Mouse (Mus musculus) embryonic facial prominence, embryonic 13.5 days (tissue): ENCODE data around the gene Zp1. TPM values are rescaled to one million over a fixed set of nuclear protein-coding genes. Genes with fewer than 3 reads are reported as not detected.

Source experiments
- ATAC-seq: fragments of 200-750 bp; cut with Nextera tagmentation; 2 replicates; pipeline ENCODE4 v1.8.0; 2017; ENCODE audit warnings: low read depth; ENCODE audit not compliant: insufficient number of reproducible peaks, insufficient read depth, low FRiP score, low TSS enrichment
- H3K27ac ChIP-seq: fragments of 300-500 bp; sonication (generic); 2 replicates; pipeline ENCODE4 v1.5.1; 2015; ENCODE audit warnings: moderate library complexity, mild to moderate bottlenecking, inconsistent platforms
- H3K27me3 ChIP-seq: fragments of 300-500 bp; sonication (generic); 2 replicates; pipeline ENCODE4 v1.6.1; 2015; ENCODE audit warnings: mild to moderate bottlenecking, inconsistent platforms
- H3K36me3 ChIP-seq: fragments of 300-500 bp; sonication (generic); 2 replicates; pipeline ENCODE4 v1.6.1; 2015; ENCODE audit warnings: mild to moderate bottlenecking, inconsistent platforms
- H3K4me1 ChIP-seq: fragments of 300-500 bp; sonication (generic); 2 replicates; pipeline ENCODE4 v1.6.1; 2015; ENCODE audit warnings: inconsistent platforms
- H3K4me2 ChIP-seq: fragments of 300-500 bp; sonication (generic); 2 replicates; pipeline ENCODE4 v1.6.1; 2015; ENCODE audit warnings: moderate library complexity, mild to moderate bottlenecking, inconsistent platforms
- H3K4me3 ChIP-seq: fragments of 300-500 bp; sonication (generic); 2 replicates; pipeline ENCODE4 v1.5.1; 2015; ENCODE audit warnings: mild to moderate bottlenecking, inconsistent platforms
- H3K9ac ChIP-seq: fragments of 300-500 bp; sonication (generic); 2 replicates; pipeline ENCODE4 v1.6.1; 2015; ENCODE audit warnings: mild to moderate bottlenecking, inconsistent platforms
- H3K9me3 ChIP-seq: fragments of 300-500 bp; sonication (generic); 2 replicates; pipeline ENCODE4 v1.6.1; 2016; ENCODE audit warnings: inconsistent platforms
- WGBS: fragments of 180-500 bp; shearing (Covaris S2); methylation state at CpG from one replicate; pipeline ENCODE4 v1.1.7; 2015; ENCODE audit warnings: mixed read lengths; 5-methylcytosine and 5-hydroxymethylcytosine counted together
- polyA plus RNA-seq: library from polyadenylated mRNA; unstranded; fragments of >200 nt; fragmentation: Nextera tagmentation; extraction: Ambion mirVana; gene quantifications from 2 replicates; pipeline ENCODE4 v1.2.1, GENCODE M21; 2015

Gene Zp1
- polyA plus RNA-seq, 1 experiment from 2014 or later = not detected

- Histone ChIP-seq H3K4me2 (no peak overlapping the region), H3K4me3 (no peak overlapping the region), H3K27me3 (no peaks in the 10 kb centered on the region), H3K9me3 (no peaks in the 10 kb centered on the region), H3K27ac (no peak overlapping the region), H3K4me1 (peaks cover 15% of the 10 kb centered on the region), H3K36me3 (peaks cover 52% of the 10 kb centered on the region), H3K9ac (peak overlapping the region; percentile 93)
- ATAC-seq = no peak
- WGBS = 90% methylated on average over 8 of the region's 8 CpGs
Measured at GRCm38 (mm10) chr19:10897491-10897890, 22.9 kb downstream of the Zp1 start.

- Histone ChIP-seq H3K36me3 (peaks cover 46% of the 10 kb centered on the region), H3K9me3 (no peaks in the 10 kb centered on the region), H3K9ac (peak overlapping the region; percentile 93), H3K4me1 (peaks cover 15% of the 10 kb centered on the region), H3K4me3 (peak overlapping the region; percentile 87), H3K27ac (no peak overlapping the region), H3K27me3 (no peaks in the 10 kb centered on the region), H3K4me2 (peak overlapping the region; percentile 85)
- WGBS = 86% methylated on average over 7 of the region's 7 CpGs
- ATAC-seq = no peak
Measured at GRCm38 (mm10) chr19:10896849-10897248, 23.6 kb downstream of the Zp1 start.

DNA sequence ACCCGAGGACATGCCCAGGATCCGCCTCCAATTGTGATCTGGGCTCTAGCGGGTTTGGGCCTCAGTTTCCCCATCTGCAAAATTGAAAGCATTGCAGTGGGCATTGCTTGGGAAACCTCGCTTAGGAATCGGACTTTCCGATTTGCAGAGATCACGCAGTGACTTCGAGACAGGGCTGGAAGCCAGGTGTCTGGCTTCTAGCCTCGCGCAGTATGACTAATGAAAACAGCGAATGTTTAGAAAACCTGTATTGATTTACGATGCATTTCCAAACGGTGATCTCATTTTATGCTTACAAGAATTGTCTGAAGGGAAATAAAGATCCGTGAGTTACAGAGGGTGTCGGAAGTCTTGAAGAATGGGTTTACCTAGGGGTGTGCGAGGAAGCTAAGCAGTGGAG, 24.7 kb downstream of the Zp1 start:
- H3K4me2 ChIP-seq = peak overlapping the region; percentile 85
- H3K9ac ChIP-seq = peak overlapping the region; percentile 93
- H3K4me1 ChIP-seq = peaks cover 15% of the 10 kb centered on the region
- no peak for ATAC-seq
- 1% methylated on average over 16 of the region's 16 CpGs for WGBS
- H3K9me3 ChIP-seq = no peaks in the 10 kb centered on the region
- no peaks in the 10 kb centered on the region for H3K27me3 ChIP-seq
- H3K36me3 ChIP-seq = peaks cover 34% of the 10 kb centered on the region
- peak overlapping the region; percentile 87 for H3K4me3 ChIP-seq
- H3K27ac ChIP-seq = peak overlapping the region; percentile 93

DNA sequence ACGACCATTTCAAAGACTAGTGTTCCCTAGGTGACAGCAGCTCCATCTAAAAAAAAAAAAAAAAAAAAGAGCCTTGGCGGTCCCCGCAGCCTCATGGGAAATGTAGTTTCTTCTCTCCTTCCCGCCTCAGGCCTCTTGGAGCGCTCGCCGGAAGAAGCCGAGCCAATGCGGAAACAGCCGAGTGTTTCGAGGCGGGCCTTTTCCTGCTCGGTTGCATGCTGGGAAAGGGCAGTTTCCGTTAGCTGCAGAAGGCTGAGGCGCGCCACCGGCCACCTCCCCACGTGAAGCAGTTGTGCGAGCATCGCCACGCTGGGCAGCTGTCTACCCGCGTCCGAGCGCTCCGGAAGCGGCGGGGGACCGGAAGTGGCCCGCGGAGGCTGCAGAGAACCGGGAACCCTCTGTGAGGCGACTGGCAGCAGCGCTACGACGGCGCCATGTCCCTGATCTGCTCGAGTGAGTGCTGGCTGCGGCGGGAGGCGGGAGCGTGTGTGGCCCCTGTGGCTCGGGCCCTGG, 25.4 kb downstream of the Zp1 start, which contains the start of gene Prpf19:
TSS of gene Prpf19 (plus strand) at position 216 of the 513 bp plus-strand sequence.
- Histone ChIP-seq H3K9me3 (no peaks in the 10 kb centered on the region), H3K4me3 (peak within 1 kb of the TSS; percentile 87), H3K36me3 (peaks cover 28% of the 10 kb centered on the region), H3K27ac (peak within 1 kb of the TSS; percentile 93), H3K27me3 (no peaks in the 10 kb centered on the region), H3K4me2 (peak within 1 kb of the TSS; percentile 85), H3K4me1 (peaks cover 15% of the 10 kb centered on the region), H3K9ac (peak within 1 kb of the TSS; percentile 93)
- under 1% methylated on average over 43 of the region's 43 CpGs for WGBS
- ATAC-seq = peak; percentile 90

DNA sequence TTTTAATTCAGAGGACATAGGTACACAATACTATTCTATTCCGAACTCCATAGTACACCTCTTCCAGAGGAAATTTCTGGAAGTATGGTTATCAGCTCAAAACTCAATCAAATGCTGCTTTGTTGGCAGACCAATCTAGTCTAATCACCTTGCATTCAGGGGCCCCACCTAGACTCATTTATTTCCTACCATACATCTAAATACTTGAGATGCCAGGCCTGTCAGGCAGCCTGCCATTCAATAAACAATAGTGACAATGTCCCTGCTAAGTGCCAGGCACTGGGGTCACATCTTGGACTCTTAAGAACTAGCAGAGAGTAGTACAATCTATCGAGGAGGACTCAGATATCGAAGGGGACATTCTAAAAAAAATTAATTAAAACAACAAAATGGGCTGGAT, 28.2 kb downstream of the Zp1 start:
- Histone ChIP-seq H3K9ac (no peak overlapping the region), H3K4me3 (no peak overlapping the region), H3K36me3 (no peaks in the 10 kb centered on the region), H3K4me2 (no peak overlapping the region), H3K4me1 (peaks cover 14% of the 10 kb centered on the region), H3K27ac (no peak overlapping the region), H3K27me3 (no peaks in the 10 kb centered on the region), H3K9me3 (no peaks in the 10 kb centered on the region)
- WGBS = 94% methylated on average over 3 of the region's 3 CpGs
- ATAC-seq = no peak

GRCm38 (mm10) chr19:10881426-10882154, 38.8 kb downstream of the Zp1 start, which contains the start of gene Tmem109:
Gene Tmem109 (minus strand): TSS chr19:10882001.
- under 1% methylated on average over 49 of the region's 49 CpGs for WGBS
- Histone ChIP-seq H3K36me3 (0 out of 2 replicates have a peak, but pooled peaks cover 6% of the 10 kb centered on the region), H3K27ac (peak within 1 kb of the TSS; percentile 96), H3K4me2 (peak within 1 kb of the TSS; percentile 93), H3K27me3 (no peaks in the 10 kb centered on the region), H3K4me3 (peak within 1 kb of the TSS; percentile 68), H3K9ac (peak within 1 kb of the TSS; percentile 80), H3K4me1 (peaks cover 20% of the 10 kb centered on the region), H3K9me3 (peaks cover 10% of the 10 kb centered on the region)
- ATAC-seq = peak; percentile 90

DNA sequence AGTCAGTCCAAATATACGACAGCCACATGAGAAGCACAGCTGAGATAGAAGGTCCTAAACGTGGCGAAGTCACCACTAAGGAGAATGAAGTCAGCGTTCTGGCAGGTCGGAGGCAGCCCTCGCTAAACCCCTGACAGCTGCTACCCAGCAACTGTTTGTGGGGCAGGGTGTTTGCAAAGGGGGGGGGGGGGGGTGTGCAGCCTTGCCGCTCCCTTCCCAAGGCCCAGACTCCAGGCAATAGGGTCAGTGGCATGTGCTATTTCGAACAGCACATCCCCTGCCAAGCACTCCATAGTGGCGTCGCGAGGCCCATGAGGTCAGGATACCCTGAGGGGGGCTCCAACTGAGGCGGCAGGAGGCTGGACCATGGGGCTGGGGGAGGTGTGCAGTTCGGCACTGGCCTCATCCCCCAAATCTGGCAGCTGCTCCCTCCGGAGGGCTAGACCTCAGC, 39.4 kb downstream of the Zp1 start:
- Histone ChIP-seq H3K9me3 (peaks cover 10% of the 10 kb centered on the region), H3K4me2 (peak overlapping the region; percentile 93), H3K27me3 (no peaks in the 10 kb centered on the region), H3K9ac (peak overlapping the region; percentile 80), H3K27ac (peak overlapping the region; percentile 96), H3K4me3 (peak overlapping the region; percentile 68), H3K36me3 (0 out of 2 replicates have a peak, but pooled peaks cover 6% of the 10 kb centered on the region), H3K4me1 (peaks cover 20% of the 10 kb centered on the region)
- under 1% methylated on average over 14 of the region's 14 CpGs for WGBS
- ATAC-seq = peak; percentile 69

DNA sequence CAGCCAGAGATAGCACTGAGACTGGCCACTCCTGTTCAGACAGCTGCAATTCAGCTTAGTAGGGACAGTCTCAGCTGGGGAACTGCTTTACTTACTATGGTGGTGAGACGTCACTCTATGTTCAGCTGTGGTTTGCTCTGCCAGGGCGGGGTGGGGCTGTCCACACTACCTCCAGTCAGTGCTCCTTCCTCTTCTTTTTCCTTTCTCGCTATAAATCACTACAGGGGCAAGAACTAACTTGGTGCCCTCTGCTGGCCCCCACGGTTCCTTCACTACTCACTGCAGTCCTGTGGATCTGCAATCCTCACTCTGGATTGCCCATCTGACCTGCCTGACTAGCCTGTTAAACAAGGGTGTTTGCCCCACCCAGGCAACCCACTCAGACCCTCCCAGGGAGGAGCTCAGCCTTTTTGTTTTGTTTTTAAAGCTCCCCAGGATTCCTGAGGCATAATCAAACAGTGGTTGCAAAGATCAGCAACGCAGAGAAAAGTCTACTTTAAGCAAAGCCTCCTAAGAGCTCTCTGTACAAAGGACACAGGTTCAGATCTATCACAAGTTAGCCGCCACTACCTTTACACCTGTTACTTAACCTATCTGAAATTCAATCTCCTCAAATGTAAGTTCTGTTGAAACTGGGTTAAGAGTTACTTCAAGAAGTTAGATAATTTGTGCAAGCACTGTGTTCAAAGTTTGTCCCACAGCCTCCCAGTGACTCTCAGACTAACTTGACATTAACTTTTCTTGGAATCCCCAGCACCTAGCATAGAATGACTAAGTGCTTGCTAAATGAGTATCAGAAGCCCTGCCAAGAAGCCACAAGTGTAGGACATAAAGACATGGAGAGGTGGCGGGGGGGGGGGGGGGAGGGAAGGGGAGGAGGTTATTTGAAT, 40.1 kb downstream of the Zp1 start:
- Histone ChIP-seq H3K27me3 (no peaks in the 10 kb centered on the region), H3K27ac (0 out of 2 replicates have a peak overlapping the region, but pooled peaks have one; percentile 39), H3K4me2 (peak overlapping the region; percentile 93), H3K4me3 (peak overlapping the region; percentile 68), H3K9me3 (peaks cover 8% of the 10 kb centered on the region), H3K36me3 (0 out of 2 replicates have a peak, but pooled peaks cover 6% of the 10 kb centered on the region), H3K4me1 (peaks cover 20% of the 10 kb centered on the region), H3K9ac (peak overlapping the region; percentile 80)
- no peak for ATAC-seq
- 54% methylated on average over 6 of the region's 7 CpGs for WGBS

GRCm38 (mm10) chr19:10878201-10878837, 42.1 kb downstream of the Zp1 start:
- no peaks in the 10 kb centered on the region for H3K9me3 ChIP-seq
- no peak overlapping the region for H3K4me3 ChIP-seq
- peaks cover 18% of the 10 kb centered on the region for H3K36me3 ChIP-seq
- no peak overlapping the region for H3K4me2 ChIP-seq
- no peaks in the 10 kb centered on the region for H3K27me3 ChIP-seq
- H3K9ac ChIP-seq = no peak overlapping the region
- peaks cover 20% of the 10 kb centered on the region for H3K4me1 ChIP-seq
- 90% methylated on average over 7 of the region's 7 CpGs for WGBS
- H3K27ac ChIP-seq = no peak overlapping the region
- ATAC-seq = no peak

DNA sequence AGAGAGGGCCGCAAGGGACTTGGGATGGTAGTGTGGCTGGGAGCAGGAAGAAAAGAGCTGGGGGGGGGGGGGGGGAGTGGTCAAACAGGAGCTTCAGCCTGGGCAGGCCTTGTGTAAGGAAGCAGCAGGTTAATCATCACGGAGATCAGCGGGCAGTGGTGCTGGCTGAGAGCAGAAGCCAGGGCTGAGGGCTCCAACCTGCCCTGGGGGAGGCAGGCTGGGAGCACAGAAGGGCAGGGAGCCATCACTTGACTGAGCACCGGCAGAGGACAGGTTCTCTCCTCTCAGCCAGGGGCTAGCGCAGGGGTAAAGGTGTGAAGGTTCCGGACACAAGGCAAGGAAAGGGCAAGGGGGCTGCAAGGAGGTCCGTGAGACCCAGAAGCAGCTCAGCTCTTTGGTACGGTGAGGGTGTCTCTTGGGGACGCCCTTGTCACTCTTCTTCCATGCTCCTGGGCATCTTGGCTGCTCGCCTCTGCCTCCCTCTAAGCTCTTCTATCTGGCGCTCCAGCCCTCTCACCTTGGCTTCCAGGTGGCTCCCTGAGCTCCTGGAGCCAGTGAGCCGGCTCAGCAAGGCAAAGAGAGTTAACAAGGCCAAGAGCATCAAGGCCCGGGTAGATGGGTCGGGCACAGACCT, 49.0 kb downstream of the Zp1 start:
- no peaks in the 10 kb centered on the region for H3K9me3 ChIP-seq
- WGBS = 82% methylated on average over 14 of the region's 14 CpGs
- peaks cover 33% of the 10 kb centered on the region for H3K4me1 ChIP-seq
- H3K27ac ChIP-seq = peak overlapping the region; percentile 90; the same call in 1 of the 2 replicates
- H3K27me3 ChIP-seq = no peaks in the 10 kb centered on the region
- no peak overlapping the region for H3K4me2 ChIP-seq
- no peak overlapping the region for H3K9ac ChIP-seq
- H3K4me3 ChIP-seq = no peak overlapping the region
- ATAC-seq = no peak
- peaks cover 44% of the 10 kb centered on the region for H3K36me3 ChIP-seq
